Mouse (Mus musculus) NIH3T3 (cell line): Measurements from ENCODE around the gene Plagl1.

Experiments
- DNase-seq: peaks from one replicate; pipeline ENCODE4 v3.0.0-alpha.2; 2012; ENCODE audit warnings: low read depth

The Plagl1 gene

GRCm38 (mm10) chr10:13090596-13091424 is 30.5 kb downstream of the Plagl1 start:
- peak; percentile 89 for DNase-seq

- DNase-seq: no peak
These were observed 32.7 kb downstream of the Plagl1 start for GRCm38 (mm10) chr10:13092996-13093395.

- peak; percentile 23 for DNase-seq
These were observed 38.6 kb downstream of the Plagl1 start for GRCm38 (mm10) chr10:13098895-13099294.

GRCm38 (mm10) chr10:13100061-13100648 is 39.9 kb downstream of the Plagl1 start:
- DNase-seq: no peak

- DNase-seq: no peak
These were observed 42.1 kb downstream of the Plagl1 start for GRCm38 (mm10) chr10:13102360-13102759.

GRCm38 (mm10) chr10:13103838-13104237 is 43.5 kb downstream of the Plagl1 start:
- DNase-seq: no peak

- no peak for DNase-seq
These were observed 46.8 kb downstream of the Plagl1 start for GRCm38 (mm10) chr10:13106909-13107624.

- peak; percentile 21 for DNase-seq
These were observed 47.8 kb downstream of the Plagl1 start for GRCm38 (mm10) chr10:13108021-13108548.

- no peak for DNase-seq
These were observed 48.5 kb downstream of the Plagl1 start for GRCm38 (mm10) chr10:13108847-13109246.

- no peak for DNase-seq
These were observed 49.5 kb downstream of the Plagl1 start for GRCm38 (mm10) chr10:13109781-13110180.

GRCm38 (mm10) chr10:13112849-13113248 is 52.5 kb downstream of the Plagl1 start:
- DNase-seq: no peak

- DNase-seq: no peak
These were observed 53.3 kb downstream of the Plagl1 start for GRCm38 (mm10) chr10:13113641-13114040.

- no peak for DNase-seq
These were observed 54.7 kb downstream of the Plagl1 start for GRCm38 (mm10) chr10:13115030-13115429.

GRCm38 (mm10) chr10:13116706-13117665 is 56.7 kb downstream of the Plagl1 start:
- DNase-seq: no peak

GRCm38 (mm10) chr10:13118024-13118769 is 57.9 kb downstream of the Plagl1 start:
- no peak for DNase-seq

GRCm38 (mm10) chr10:13118770-13119102 is 58.4 kb downstream of the Plagl1 start:
- no peak for DNase-seq

GRCm38 (mm10) chr10:13119300-13119699 is 59.0 kb downstream of the Plagl1 start:
- DNase-seq: no peak

GRCm38 (mm10) chr10:13125811-13126210 is 65.5 kb downstream of the Plagl1 start:
- DNase-seq: no peak

- DNase-seq: peak; percentile 33
These were observed 67.0 kb downstream of the Plagl1 start for GRCm38 (mm10) chr10:13127335-13127734.

- DNase-seq: no peak
These were observed 67.6 kb downstream of the Plagl1 start for GRCm38 (mm10) chr10:13127946-13128345.

GRCm38 (mm10) chr10:13133850-13134249 is 73.5 kb downstream of the Plagl1 start:
- no peak for DNase-seq
